Mouse (Mus musculus): ENCODE measurements around the gene Cpne8.
A peak's percentile ranks its signal among the peaks of the same experiment; 100 is the strongest.

Gene Cpne8

GRCm38 (mm10) chr15:90678985-90679759 lies at the start of gene Cpne8:
TSS of gene Cpne8 (minus strand) at chr15:90679432.
- DNase-seq (ENCODE audit: low spot score), result peak; percentile 57

GRCm38 (mm10) chr15:90717717-90718116 lies 38.5 kb upstream of the Cpne8 start:
- DNase-seq (ENCODE audit: low spot score), result no peak

GRCm38 (mm10) chr15:90709296-90709695 lies 30.1 kb upstream of the Cpne8 start:
- DNase-seq (ENCODE audit: low spot score), result no peak

- no peak for DNase-seq (ENCODE audit: low spot score)
Measured at GRCm38 (mm10) chr15:90704314-90704713, 25.1 kb upstream of the Cpne8 start.

- DNase-seq (ENCODE audit: low spot score), result no peak
Measured at GRCm38 (mm10) chr15:90703502-90704232, 24.4 kb upstream of the Cpne8 start.

- no peak for DNase-seq (ENCODE audit: low spot score)
Measured at GRCm38 (mm10) chr15:90686770-90687169, 7.5 kb upstream of the Cpne8 start.

- DNase-seq (ENCODE audit: low spot score), result peak; percentile 32
Measured at GRCm38 (mm10) chr15:90679760-90680579, 738 bp upstream of the Cpne8 start.

GRCm38 (mm10) chr15:90678488-90678887 lies 744 bp downstream of the Cpne8 start:
- DNase-seq (ENCODE audit: low spot score), result no peak

- DNase-seq (ENCODE audit: low spot score), result no peak
Measured at GRCm38 (mm10) chr15:90669494-90669893, 9.7 kb downstream of the Cpne8 start.

- no peak for DNase-seq (ENCODE audit: low spot score)
Measured at GRCm38 (mm10) chr15:90666893-90667292, 12.3 kb downstream of the Cpne8 start.

- peak; percentile 6 for DNase-seq (ENCODE audit: low spot score)
Measured at GRCm38 (mm10) chr15:90664615-90665014, 14.6 kb downstream of the Cpne8 start.

GRCm38 (mm10) chr15:90663631-90664030 lies 15.6 kb downstream of the Cpne8 start:
- DNase-seq (ENCODE audit: low spot score), result no peak

GRCm38 (mm10) chr15:90660723-90661122 lies 18.5 kb downstream of the Cpne8 start:
- no peak for DNase-seq (ENCODE audit: low spot score)

- DNase-seq (ENCODE audit: low spot score), result no peak
Measured at GRCm38 (mm10) chr15:90658053-90658452, 21.2 kb downstream of the Cpne8 start.

- no peak for DNase-seq (ENCODE audit: low spot score)
Measured at GRCm38 (mm10) chr15:90656521-90656920, 22.7 kb downstream of the Cpne8 start.

- no peak for DNase-seq (ENCODE audit: low spot score)
Measured at GRCm38 (mm10) chr15:90647011-90647577, 32.1 kb downstream of the Cpne8 start.

- DNase-seq (ENCODE audit: low spot score), result no peak
Measured at GRCm38 (mm10) chr15:90646326-90646725, 32.9 kb downstream of the Cpne8 start.

- DNase-seq (ENCODE audit: low spot score), result no peak
Measured at GRCm38 (mm10) chr15:90645828-90646227, 33.4 kb downstream of the Cpne8 start.

GRCm38 (mm10) chr15:90624201-90624600 lies 55.0 kb downstream of the Cpne8 start:
- no peak for DNase-seq (ENCODE audit: low spot score)

GRCm38 (mm10) chr15:90622005-90622404 lies 57.2 kb downstream of the Cpne8 start:
- DNase-seq (ENCODE audit: low spot score), result no peak

GRCm38 (mm10) chr15:90619736-90620135 lies 59.5 kb downstream of the Cpne8 start:
- DNase-seq (ENCODE audit: low spot score), result no peak
